Comparison of ENCODE assay signal across 21 mouse cellular contexts in the genomic region with DNA sequence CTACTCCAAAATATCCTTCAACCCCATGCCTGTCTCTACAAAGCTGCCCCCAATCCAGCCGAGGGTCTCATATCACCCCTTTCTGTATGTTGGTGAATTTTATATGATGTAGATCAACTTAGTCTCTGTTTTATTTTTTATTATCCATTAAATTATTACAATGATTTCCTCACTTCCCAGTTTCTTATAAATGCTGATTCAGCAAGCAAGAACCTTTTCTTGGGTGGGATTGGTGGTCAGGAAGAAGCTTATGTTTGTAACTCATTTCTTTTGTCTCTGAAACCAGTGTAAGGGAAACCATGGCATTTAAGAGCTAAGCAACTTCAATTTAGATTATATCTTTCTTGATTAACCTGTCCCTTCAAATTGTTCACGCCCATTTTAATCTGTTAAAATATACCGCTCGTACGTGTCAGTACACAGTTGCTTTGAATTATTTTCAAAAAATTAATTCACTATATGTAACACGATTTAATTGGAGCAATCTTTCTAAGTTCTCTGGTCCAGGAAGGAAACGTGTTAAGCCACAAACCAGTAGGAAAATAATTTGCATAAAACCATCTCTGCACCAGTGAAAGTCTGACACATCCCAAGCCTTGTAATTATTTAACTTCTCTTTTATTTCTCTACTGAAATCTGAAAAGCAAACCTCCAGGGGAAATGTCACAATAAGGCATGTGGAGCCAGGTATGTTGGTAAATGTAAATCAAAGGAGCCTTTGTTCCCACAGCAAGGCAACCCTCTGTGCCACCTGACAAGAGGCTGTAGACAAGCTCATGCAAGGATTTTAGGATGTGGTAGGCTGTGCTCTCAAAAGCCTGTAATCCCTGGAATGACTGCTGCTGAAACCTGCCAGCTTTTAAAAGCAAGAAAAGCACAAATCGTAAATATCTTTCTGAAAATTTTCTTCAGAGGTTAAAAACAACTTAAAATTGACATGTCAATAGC. TPM values are rescaled to one million over a fixed set of nuclear protein-coding genes. Genes with fewer than 3 reads are reported as not detected.
DNase-seq lines count a peak whose midpoint lies in the region; ATAC-seq lines count a peak whose summit lies in the region.
"Had no signal": no experiment of that assay in that cellular context is flagged by ENCODE, and none has a peak within 500 bp of the region (broad histone marks: within the 10 kb centered on the region; RNA-seq: fewer than 3 reads in every experiment).

No protein-coding gene starts in this region.

- no peak overlapping the region for H3K9ac ChIP-seq in kidney, embryonic 16.5 days (replicated peaks; ENCODE audit: low read length)
- H3K9ac ChIP-seq: hindbrain, embryonic 12.5 days; liver, postnatal 0 days; neural tube, embryonic 12.5 days had no signal

- no peaks in the 10 kb centered on the region for H3K36me3 ChIP-seq in kidney, embryonic 16.5 days (ENCODE audit: insufficient read depth, low read length)
- H3K36me3 ChIP-seq: hindbrain, embryonic 12.5 days; neural tube, embryonic 12.5 days had no signal

- WGBS in kidney, embryonic 16.5 days, result 69% methylated on average over 8 of the region's 8 CpGs

- 0 out of 2 replicates have a peak, but pooled peaks cover 3% of the 10 kb centered on the region for H3K4me1 ChIP-seq in kidney, embryonic 16.5 days (ENCODE audit: insufficient read depth, low read length)
- H3K4me1 ChIP-seq: hindbrain, embryonic 12.5 days; megakaryocyte, embryonic 14.5 days; neural tube, embryonic 12.5 days had no signal

- no peaks in the 10 kb centered on the region for H3K9me3 ChIP-seq in kidney, embryonic 16.5 days (ENCODE audit: low read length)
- H3K9me3 ChIP-seq: hindbrain, embryonic 12.5 days; megakaryocyte, embryonic 14.5 days; neural tube, embryonic 12.5 days had no signal

- intact Hi-C loops in left cerebral cortex, postnatal 14 days (cut with DNase I), result no loop called here

- H3K4me3 ChIP-seq in kidney, embryonic 16.5 days (ENCODE audit: low read length), result no peak overlapping the region
- H3K4me3 ChIP-seq: hindbrain, embryonic 12.5 days; megakaryocyte, embryonic 14.5 days; neural tube, embryonic 12.5 days had no signal

- peak overlapping the region; percentile 60; the same call in 1 of the 2 replicates for H3K27ac ChIP-seq in kidney, embryonic 16.5 days (ENCODE audit: low read length)
- H3K27ac ChIP-seq: hindbrain, embryonic 12.5 days; neural tube, embryonic 12.5 days had no signal

- H3K4me2 ChIP-seq in kidney, embryonic 16.5 days (replicated peaks; ENCODE audit: low read depth, low read length), result no peak overlapping the region
- H3K4me2 ChIP-seq: heart, embryonic 11.5 days; hindbrain, embryonic 12.5 days; neural tube, embryonic 12.5 days had no signal

- ATAC-seq in kidney, embryonic 16.5 days (ENCODE audit: low FRiP score, low TSS enrichment), result no peak
- ATAC-seq: forebrain, embryonic 16.5 days; liver, postnatal 0 days; Patski had no signal

- no peak for DNase-seq in kidney, adult 9 months
- peak; percentile 16 for DNase-seq in retina, embryonic 14.5 days (ENCODE audit: low spot score)
- DNase-seq in retina, postnatal 1 day, result no peak
- DNase-seq in fibroblast of lung, adult 2 months (ENCODE audit: low read depth), result peak; percentile 58
- no peak for DNase-seq in gastrocnemius, postnatal 10 days
- no peak for DNase-seq in left cerebral cortex, postnatal 14 days (ENCODE audit: low spot score in 2 of 2)
- DNase-seq: adrenal gland, adult 8-10 months; cerebellum, postnatal 10 days; heart, postnatal 10 days; kidney, adult 18-20 months; liver, postnatal 0 days; spleen, adult 18-20 months; thymus, adult 2 months had no signal

- H3K27me3 ChIP-seq in kidney, embryonic 16.5 days (ENCODE audit: insufficient read depth, low read length), result no peaks in the 10 kb centered on the region
- H3K27me3 ChIP-seq: hindbrain, embryonic 12.5 days; megakaryocyte, embryonic 14.5 days; neural tube, embryonic 12.5 days; Patski had no signal

RNA-seq across cellular contexts. Expression of gene Me3, which starts 26.3 kb away (rescaled TPM):
- polyA plus RNA-seq in kidney, embryonic 16.5 days (2015; fragmentation: Nextera tagmentation; extraction: Ambion mirVana), result 18.1 and 20.2 TPM in 2 replicates
- 10 to 100 TPM; 79.9 to 88.9 TPM for total RNA-seq in gastrocnemius, postnatal 10 days (2021)
- total RNA-seq in left cerebral cortex, postnatal 14 days (2021), result 10 to 100 TPM; 80.8 to 94.6 TPM
- total RNA-seq: granulocyte monocyte progenitor cell, adult 5-6 weeks had no signal

Comparison
In these comparisons a context has a peak if more than half of its experiments do, and no peak if none do; other contexts are left out.
1. DNase-seq: peak in retina, embryonic 14.5 days (single experiment) and fibroblast of lung, adult 2 months (single experiment); none in kidney, adult 9 months (single experiment), retina, postnatal 1 day (single experiment), gastrocnemius, postnatal 10 days (single experiment) and left cerebral cortex, postnatal 14 days (0 of 2).